Mouse (Mus musculus) NIH3T3 (cell line): ENCODE data around the gene Zbtb8b.
"Not testable (repeated sequence)": the region's sequence is repeated elsewhere in the genome, so short reads cannot be mapped to it uniquely, and the experiment has no call there.

Experiments used
- DNase-seq: peaks from one replicate; pipeline ENCODE4 v3.0.0-alpha.2; 2012; ENCODE audit warnings: low read depth

The Zbtb8b gene

GRCm38 (mm10) chr4:129440340-129441063 is at the start of gene Zbtb8b:
TSS of gene Zbtb8b (minus strand) at chr4:129440853.
- DNase-seq, result no peak

DNA sequence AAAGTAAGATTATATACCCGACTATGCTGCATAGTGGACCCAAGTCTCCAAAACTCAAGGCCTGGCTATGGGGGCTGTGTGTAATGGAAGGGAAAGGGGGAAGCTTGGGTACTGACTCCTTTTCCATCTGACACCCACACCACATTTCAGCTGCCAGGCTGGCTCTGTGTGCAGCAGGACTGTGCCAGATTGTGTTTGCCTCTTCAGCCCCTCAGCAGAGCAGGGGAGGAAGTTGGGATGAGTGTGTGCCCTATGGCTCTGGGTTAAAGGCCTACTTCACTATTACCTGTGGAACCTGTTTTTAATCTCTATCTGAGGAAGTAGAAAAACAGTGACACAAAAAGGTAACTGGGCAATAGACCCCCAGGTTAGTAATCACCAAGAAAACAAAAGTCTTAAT is 40.4 kb upstream of the Zbtb8b start:
- DNase-seq, result no peak

DNA sequence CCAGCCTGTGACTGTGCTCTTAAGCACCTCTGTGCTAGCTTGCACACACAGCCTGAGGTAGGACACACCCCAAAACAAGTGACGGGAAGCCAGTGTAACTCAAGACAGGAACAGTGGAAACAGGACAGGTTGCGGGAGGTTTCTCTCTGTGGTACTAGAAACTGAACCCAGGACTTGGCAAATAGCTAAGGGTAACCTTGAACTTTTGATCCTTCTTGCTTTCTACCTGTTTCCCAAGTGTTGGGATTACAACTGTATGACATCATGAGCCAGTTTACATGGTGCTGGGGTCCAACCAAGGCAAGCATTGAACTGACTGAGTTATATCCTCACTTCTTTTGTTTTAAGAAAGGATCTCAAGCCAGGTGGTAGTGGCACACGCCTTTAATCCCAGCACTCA is 39.2 kb upstream of the Zbtb8b start:
- DNase-seq, result no peak

DNA sequence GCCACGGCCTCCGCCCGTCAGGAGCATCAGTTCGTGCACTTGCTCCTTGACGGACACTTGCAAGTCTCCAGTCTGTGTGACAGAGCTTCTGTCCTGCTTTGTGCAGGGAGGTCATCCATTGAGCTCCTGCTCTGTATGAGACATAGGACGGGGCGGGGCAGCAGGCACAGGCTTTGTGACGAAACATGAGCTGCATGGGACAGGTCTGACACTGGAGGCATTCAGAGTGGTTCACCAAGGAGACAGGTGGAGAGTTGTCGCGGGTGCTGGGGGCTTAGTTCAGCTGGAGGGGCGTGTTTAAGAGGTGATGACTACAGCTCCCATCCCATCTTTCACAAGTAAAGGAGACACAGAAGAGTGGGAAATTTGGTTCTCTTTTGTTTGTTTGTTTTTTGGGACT is 35.4 kb upstream of the Zbtb8b start:
- DNase-seq, result no peak

DNA sequence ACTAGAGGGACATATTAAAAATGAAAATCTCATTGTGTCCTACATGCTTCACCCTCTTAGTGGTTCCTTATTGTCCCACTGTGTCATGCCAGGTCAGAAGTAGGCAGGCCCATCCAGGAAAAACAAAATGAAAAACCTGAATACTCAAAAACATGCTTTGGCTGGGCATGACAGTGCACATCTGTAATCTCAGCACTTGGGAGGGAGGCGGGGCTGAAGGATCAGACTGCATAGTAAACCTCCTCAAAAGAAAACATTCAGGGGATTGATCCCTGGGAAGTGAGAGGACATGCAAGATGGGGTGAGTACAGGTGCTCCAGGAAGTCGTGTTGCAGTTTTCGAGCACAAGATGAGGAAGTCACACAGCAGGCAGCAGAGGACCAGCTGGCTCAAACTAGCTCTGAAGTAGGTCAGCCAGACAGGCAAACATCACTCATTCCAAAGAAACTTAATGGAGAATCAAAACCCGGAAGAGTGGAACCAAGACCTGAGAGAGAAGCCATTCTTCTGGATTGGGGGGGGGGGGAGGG is 23.7 kb upstream of the Zbtb8b start:
- DNase-seq, result no peak

DNA sequence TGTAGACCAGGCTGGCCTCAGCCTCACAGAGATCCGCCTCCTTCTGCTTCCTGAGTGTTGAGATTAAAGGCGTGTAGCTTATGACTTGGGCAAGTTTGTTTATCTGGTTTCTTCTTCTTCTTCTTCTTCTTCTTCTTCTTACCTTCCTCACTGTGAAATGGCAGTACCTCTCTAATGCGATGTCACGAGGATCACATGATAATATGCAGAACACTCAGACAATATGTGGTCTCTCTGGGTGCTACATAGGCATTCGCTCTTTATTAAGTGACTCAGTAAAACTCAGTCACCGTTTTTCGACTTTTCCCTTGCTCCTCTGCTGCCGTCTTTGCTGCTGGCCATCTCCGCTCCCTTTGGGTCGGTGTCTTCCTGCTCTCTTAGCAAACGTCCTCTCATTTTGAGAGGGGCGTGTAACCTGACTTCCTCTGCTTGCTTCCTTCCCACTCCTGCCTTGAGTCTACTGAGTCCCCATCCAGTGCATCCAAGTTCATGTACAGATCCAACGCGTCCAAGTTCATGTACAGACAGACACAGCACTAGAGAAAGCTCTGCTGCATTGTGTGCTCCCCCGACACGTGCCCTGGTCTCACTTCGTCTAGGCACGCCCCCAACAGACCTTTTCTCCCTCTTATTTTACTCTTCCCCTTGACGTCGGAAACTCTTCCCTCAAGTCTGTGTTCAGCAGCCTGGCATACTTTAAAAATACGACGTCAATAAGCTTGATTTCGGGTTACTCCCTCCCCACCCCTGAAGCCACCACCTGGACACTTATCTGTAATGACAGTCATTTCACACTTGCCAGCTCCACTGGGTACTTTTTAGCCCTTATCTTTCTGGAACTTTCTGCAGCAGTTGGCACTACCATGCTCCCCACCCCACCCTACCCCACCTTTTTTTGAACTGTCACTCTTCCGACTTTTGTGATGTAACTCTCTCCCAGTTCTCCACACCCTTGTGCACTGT is 22.7 kb upstream of the Zbtb8b start:
- no peak for DNase-seq

- no peak for DNase-seq
Measured at GRCm38 (mm10) chr4:129462118-129462517, 21.5 kb upstream of the Zbtb8b start.

GRCm38 (mm10) chr4:129461183-129461960 is 20.7 kb upstream of the Zbtb8b start, which contains the start of gene Bsdc1:
TSS of gene Bsdc1 (plus strand) at chr4:129461581.
- DNase-seq, result peak; percentile 100

DNA sequence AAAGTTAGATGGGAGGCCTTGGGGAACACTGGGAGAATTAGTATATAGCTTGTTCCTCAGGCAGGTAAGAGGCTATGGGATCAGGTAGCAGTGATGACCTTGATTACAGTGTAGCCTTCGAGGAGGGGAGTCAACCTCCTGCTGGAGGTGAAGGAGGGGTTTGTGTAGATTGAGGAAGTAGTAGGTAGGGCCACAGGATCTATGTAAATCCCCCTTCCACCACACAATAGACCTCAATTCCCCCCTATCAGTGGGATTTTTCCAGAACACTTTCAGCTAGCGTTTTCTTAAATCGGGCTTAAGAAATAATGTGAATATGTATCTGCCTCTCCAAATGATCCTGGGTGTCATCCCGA is 20.2 kb upstream of the Zbtb8b start:
- DNase-seq, result no peak

GRCm38 (mm10) chr4:129459726-129460125 is 19.1 kb upstream of the Zbtb8b start:
- no peak for DNase-seq

DNA sequence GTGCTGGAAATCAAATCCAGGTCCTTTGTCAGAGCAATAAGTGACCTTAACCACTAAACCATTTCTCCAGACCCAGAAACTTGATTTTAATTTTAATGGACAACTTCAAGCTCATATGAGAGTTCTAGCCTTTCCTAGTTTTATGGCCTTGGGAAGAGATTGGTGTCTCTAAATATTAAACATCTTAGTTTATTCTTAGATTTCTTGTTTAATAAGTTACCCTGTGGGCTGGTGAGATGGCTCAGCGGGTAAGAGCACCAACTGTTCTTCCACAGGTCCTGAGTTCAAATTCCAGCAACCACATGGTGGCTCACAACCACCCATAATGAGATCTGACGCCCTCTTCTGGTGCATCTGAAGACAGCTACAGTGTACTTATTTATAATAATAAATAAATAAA is 16.7 kb upstream of the Zbtb8b start:
- DNase-seq, result not testable (repeated sequence)

- DNase-seq, result no peak
Measured at GRCm38 (mm10) chr4:129456126-129456525, 15.5 kb upstream of the Zbtb8b start.

DNA sequence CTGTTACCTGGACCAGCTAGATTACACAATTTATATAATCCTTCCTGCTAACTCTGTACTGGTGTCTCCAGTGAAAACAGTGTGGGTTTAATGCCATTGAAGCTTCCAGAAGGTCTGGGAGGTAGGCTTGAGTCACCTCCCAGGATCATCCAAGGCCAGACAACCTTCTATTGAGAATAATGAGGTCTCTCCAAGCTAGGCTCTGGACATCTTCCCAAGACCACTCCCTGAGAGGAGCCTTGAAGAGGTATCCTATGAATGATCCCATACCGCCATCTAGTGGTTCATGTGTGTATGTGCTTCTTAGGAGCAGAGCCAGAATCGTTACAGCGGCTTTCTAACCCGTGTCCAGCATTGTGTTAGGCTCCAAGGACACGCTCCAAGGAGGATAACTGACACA is 14.6 kb upstream of the Zbtb8b start:
- DNase-seq, result peak; percentile 94

DNA sequence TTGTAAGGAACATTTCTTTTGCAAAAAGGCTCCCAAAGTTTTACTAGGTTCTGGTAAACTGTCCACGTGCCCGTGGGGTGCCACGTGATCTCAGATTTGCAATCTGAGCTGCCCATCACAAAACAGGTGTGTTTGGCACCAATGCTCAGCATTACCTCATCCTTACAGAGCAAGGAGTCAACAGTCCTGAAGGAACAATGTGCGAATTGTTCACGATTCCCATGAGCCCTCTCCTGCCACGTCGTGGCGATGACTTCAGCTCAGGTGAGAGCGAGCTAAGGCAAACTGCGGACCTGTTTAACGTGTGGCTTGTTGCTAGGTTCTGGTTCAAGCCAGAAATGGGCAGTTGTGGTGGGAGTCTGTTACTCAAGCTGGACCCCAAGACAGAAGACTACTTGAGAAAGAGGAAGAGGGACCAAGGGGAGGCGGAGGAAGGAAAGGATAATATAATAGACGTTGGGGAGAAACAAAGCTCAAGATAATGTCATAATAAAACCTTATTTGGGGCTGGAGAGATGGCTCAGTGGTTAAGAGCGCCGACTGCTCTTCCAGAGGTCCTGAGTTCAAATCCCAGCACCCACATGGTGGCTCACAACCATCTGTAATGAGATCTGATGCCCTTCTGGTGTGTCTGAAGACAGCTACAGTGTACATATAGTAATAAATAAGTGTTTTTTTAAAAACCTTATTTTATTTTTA is 11.0 kb upstream of the Zbtb8b start:
- no peak for DNase-seq

DNA sequence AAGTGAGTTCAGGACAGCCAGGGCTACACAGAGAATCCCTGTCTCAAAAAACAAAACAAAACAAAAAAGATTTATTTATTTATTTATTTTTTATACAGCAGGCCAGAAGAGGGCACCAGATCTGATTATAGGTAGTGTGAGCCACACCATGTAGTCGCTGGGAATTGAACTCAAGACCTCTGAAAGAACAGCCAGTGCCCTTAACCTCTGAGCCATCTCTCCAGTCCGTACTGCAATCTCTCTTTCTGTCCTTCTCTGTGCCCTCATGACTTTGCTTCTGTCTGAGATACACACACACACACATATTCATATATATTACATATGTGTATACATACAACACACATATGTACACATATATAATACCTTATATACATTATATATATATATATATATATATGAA is 10.2 kb upstream of the Zbtb8b start:
- peak; percentile 21 for DNase-seq

GRCm38 (mm10) chr4:129448713-129449112 is 8.1 kb upstream of the Zbtb8b start:
- peak; percentile 30 for DNase-seq

- peak; percentile 71 for DNase-seq
Measured at GRCm38 (mm10) chr4:129447778-129448563, 7.3 kb upstream of the Zbtb8b start.

DNA sequence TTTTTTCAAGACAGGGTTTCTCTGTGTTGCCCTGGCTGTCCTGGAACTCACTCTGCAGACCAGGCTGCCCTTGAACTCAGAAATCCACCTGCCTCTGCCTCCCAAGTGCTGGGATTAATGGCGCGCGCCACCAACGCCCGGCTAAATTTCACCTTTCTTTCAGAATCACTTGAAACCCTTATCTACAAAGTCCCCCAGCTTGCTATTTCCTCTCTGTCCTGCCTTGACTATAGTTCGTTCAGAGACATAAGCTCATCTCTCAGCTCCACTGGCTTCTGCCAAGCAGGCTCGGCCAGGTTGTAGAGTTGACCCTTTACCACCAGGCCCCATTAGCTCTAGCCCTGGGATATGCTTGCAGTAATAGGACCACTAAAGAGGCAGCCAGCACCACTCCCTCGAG is 6.7 kb upstream of the Zbtb8b start:
- DNase-seq, result no peak

DNA sequence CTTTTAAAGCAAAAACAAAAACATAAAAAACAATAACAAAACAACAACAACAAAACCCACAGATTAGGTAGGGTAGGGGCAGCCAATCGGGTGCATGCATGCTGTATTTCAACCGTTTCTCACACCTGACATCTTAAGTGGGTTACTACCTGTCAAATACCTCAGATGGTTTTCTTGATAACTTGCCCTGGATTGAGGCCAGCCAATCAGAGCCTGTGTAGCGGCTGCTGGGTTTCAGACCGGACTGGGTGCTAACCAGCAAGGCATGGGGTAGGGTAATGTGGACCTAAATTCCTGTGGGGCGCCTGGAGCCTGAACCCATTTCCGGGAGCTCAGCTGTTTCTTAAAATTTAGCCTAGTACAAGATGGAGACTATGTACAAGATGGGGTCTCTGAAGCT is 492 bp upstream of the Zbtb8b start:
- DNase-seq, result no peak

- peak; percentile 21 for DNase-seq
Measured at GRCm38 (mm10) chr4:129418321-129418720, 22.3 kb downstream of the Zbtb8b start.

DNA sequence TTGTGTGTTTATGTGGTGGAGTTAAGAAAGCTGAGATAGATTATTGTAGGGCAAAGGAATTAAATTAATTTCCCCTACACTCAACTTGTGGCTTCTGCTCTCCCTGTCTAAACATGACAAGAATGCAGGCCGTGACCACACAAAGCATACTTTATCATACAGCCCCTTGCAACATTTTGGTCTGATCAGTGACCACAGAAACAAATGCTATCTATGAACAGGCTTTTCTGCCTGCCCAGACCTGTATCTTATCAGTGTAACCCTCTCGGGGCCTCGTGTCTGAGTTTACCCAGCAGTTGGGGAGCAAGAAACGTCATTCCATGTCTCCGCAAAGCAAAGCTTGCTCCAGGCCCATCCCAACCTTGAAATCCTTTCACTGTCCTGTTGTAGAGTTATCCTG is 24.2 kb downstream of the Zbtb8b start:
- peak; percentile 69 for DNase-seq
